Comparison of ENCODE assay signal across 13 mouse cellular contexts in genomic region chr1:60599013-60599701, GRCm38 (mm10). TPM values are rescaled to one million over a fixed set of nuclear protein-coding genes. Genes with fewer than 3 reads are reported as not detected.
A peak's percentile ranks its signal among the peaks of the same experiment; 100 is the strongest.
DNase-seq lines count a peak whose midpoint lies in the region; ATAC-seq lines count a peak whose summit lies in the region.
"Had no signal": no experiment of that assay in that cellular context is flagged by ENCODE, and none has a peak within 500 bp of the region (broad histone marks: within the 10 kb centered on the region; RNA-seq: fewer than 3 reads in every experiment).

No protein-coding gene starts in this region.

- DNase-seq in heart, adult 11 months = peak; percentile 92
- DNase-seq in heart, postnatal 10 days = no peak
- DNase-seq in adrenal gland, postnatal 14 days = peak; percentile 66
- DNase-seq in liver, embryonic 11.5 days (ENCODE audit: low spot score) = no peak
- peak; percentile 50 to 57 for DNase-seq in lung, postnatal 4 days
- no peak for DNase-seq in kidney, adult 8-10 months
- no peak for DNase-seq in layer of hippocampus, adult 9-11 months
- DNase-seq: layer of hippocampus, postnatal 36 days; right cerebral cortex, postnatal 14 days had no signal

- H3K9ac ChIP-seq in liver, embryonic 11.5 days (ENCODE audit: low read depth, low read length) = no peak overlapping the region
- H3K9ac ChIP-seq in forebrain, embryonic 15.5 days (replicated peaks) = no peak overlapping the region
- H3K9ac ChIP-seq: neural tube, embryonic 12.5 days had no signal

- H3K36me3 ChIP-seq in liver, embryonic 11.5 days (ENCODE audit: control insufficient read depth, insufficient read depth, low read length) = no peaks in the 10 kb centered on the region
- no peaks in the 10 kb centered on the region for H3K36me3 ChIP-seq in forebrain, embryonic 15.5 days
- H3K36me3 ChIP-seq: neural tube, embryonic 12.5 days had no signal

- intact Hi-C loops in heart, postnatal 10 days (cut with DNase I) = no loop called here

- H3K27ac ChIP-seq in liver, embryonic 11.5 days (ENCODE audit: low read depth, low read length) = no peak overlapping the region; the same call in 1 of the 2 replicates
- H3K27ac ChIP-seq in forebrain, embryonic 15.5 days (replicated peaks) = no peak overlapping the region
- H3K27ac ChIP-seq: neural tube, embryonic 12.5 days had no signal

- no peak overlapping the region for H3K4me2 ChIP-seq in liver, embryonic 11.5 days
- no peak overlapping the region for H3K4me2 ChIP-seq in forebrain, embryonic 15.5 days (replicated peaks)
- H3K4me2 ChIP-seq: neural tube, embryonic 12.5 days had no signal

- H3K4me3 ChIP-seq in liver, embryonic 11.5 days (ENCODE audit: low read depth, low read length) = no peak overlapping the region
- no peak overlapping the region for H3K4me3 ChIP-seq in forebrain, embryonic 15.5 days
- H3K4me3 ChIP-seq: neural tube, embryonic 12.5 days had no signal

- no peaks in the 10 kb centered on the region for H3K9me3 ChIP-seq in liver, embryonic 11.5 days (ENCODE audit: control insufficient read depth, low read length)
- H3K9me3 ChIP-seq in forebrain, embryonic 15.5 days = no peaks in the 10 kb centered on the region
- H3K9me3 ChIP-seq: neural tube, embryonic 12.5 days had no signal

- 0 out of 2 replicates have a peak, but pooled peaks have one; percentile 20 for ATAC-seq in liver, embryonic 11.5 days (replicated peaks; ENCODE audit: low FRiP score)
- no peak for ATAC-seq in forebrain, embryonic 15.5 days (replicated peaks)
- ATAC-seq: forebrain, embryonic 14.5 days; inflammation-experienced regulatory T-cells, adult 6 months had no signal

- no peaks in the 10 kb centered on the region for H3K27me3 ChIP-seq in liver, embryonic 11.5 days (replicated peaks; ENCODE audit: control insufficient read depth, insufficient read depth, low read length)
- H3K27me3 ChIP-seq in forebrain, embryonic 15.5 days = no peaks in the 10 kb centered on the region
- H3K27me3 ChIP-seq: neural tube, embryonic 12.5 days had no signal

- 59% methylated on average over 6 of the region's 6 CpGs for WGBS in liver, embryonic 11.5 days
- WGBS in forebrain, embryonic 15.5 days = 89% methylated on average over 6 of the region's 6 CpGs

- H3K4me1 ChIP-seq in liver, embryonic 11.5 days (replicated peaks; ENCODE audit: control insufficient read depth, insufficient read depth, low read length) = no peaks in the 10 kb centered on the region
- no peaks in the 10 kb centered on the region for H3K4me1 ChIP-seq in forebrain, embryonic 15.5 days
- H3K4me1 ChIP-seq: neural tube, embryonic 12.5 days had no signal

RNA-seq across cellular contexts. Expression of gene Raph1, which starts 32.3 kb away (rescaled TPM):
- 100 to 1,000 TPM; 132 to 182 TPM for total RNA-seq in heart, postnatal 10 days (2021)
- total RNA-seq in adrenal gland, postnatal 14 days (2021) = 95.8 and 154 TPM in 2 replicates
- polyA plus RNA-seq in liver, embryonic 11.5 days (2014; fragmentation: Nextera tagmentation; extraction: Ambion mirVana) = 66.7 and 68.9 TPM in 2 replicates
- polyA plus RNA-seq in forebrain, embryonic 15.5 days (2015; fragmentation: Nextera tagmentation; extraction: Ambion mirVana) = 19.4 and 20.0 TPM in 2 replicates

Comparison
In these comparisons a context has a peak if more than half of its experiments do, and no peak if none do; other contexts are left out.
1. DNase-seq: peak in heart, adult 11 months (single experiment), adrenal gland, postnatal 14 days (single experiment) and lung, postnatal 4 days (2 of 2); none in heart, postnatal 10 days (0 of 2), liver, embryonic 11.5 days (single experiment), kidney, adult 8-10 months (0 of 2) and layer of hippocampus, adult 9-11 months (single experiment).